Mouse (Mus musculus) megakaryocyte, embryonic 14.5 days (primary cell): ENCODE data around the gene Gm5741.

Experiments
- FLI1 ChIP-seq: IDR thresholded peaks from 2 replicates; pipeline ENCODE4 v1.6.1; 2012; ENCODE audit warnings: low read length, inconsistent platforms, mixed read lengths
- GATA1 ChIP-seq: IDR thresholded peaks from 3 replicates; pipeline ENCODE4 v1.6.1; 2012; ENCODE audit warnings: mixed read lengths, low read length, inconsistent platforms, borderline replicate concordance

DNA sequence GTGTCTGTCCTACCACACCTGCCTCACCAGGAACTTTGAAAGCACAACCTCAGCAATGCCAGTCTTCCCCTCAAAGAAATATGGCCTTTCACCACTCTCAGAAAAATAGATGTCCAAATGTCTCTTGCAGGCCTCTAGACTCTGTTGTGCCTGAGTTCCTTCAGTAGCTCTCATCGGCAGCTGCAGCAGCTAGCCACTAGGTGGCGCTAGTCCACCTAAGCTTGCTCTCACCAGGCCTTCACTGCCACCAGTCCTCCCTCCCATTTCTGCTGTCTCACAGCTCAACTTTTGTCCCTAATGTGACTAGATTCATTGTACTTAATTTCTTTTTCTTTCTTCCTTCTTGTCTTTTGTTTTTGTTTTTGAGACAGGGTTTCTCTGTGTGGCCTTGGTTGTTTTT is 9.2 kb upstream of the Gm5741 start:
- TF ChIP-seq GATA1 (no peak), FLI1 (no peak)
